16 mouse cellular contexts compared by ENCODE assay signal in the genomic region with DNA sequence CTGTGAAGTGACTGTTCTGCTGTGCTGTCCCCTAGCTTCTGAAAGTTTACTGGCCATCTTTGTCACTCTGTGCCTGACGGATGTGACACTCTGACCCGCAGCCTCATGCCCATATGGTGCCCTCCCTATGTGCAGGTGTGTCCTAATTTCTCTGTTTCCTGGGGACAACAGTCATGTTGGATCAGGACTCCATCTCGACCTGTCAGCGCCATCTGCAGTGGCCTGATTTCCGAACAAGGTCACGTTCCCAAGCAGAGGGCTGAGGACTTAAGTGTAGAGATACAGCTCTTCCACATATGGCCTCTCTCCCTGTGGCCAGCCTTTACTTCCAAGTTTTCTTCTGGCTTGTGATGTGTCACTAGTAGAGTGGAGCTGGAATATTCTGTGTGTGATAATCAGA. TPM values are rescaled to one million over a fixed set of nuclear protein-coding genes. Genes with fewer than 3 reads are reported as not detected.
"Had no signal": no experiment of that assay in that cellular context is flagged by ENCODE, and none has a peak within 500 bp of the region (broad histone marks: within the 10 kb centered on the region; RNA-seq: fewer than 3 reads in every experiment).

No protein-coding gene starts in this region.

- DNase-seq: kidney, postnatal 36 days; left cerebral cortex, postnatal 4 days; lung, adult 18-20 months; thymus, adult 2 months; thymus, postnatal 25 days had no signal

- H3K27me3 ChIP-seq: limb, embryonic 13.5 days; midbrain, embryonic 15.5 days; neural tube, embryonic 12.5 days had no signal

- H3K4me3 ChIP-seq: limb, embryonic 13.5 days; midbrain, embryonic 15.5 days; neural tube, embryonic 12.5 days had no signal

- H3K4me1 ChIP-seq: limb, embryonic 13.5 days; midbrain, embryonic 15.5 days had no signal

- H3K9ac ChIP-seq: limb, embryonic 13.5 days; liver, embryonic 14.5 days; midbrain, embryonic 15.5 days; neural tube, embryonic 12.5 days had no signal

- H3K27ac ChIP-seq: kidney, postnatal 0 days; limb, embryonic 13.5 days; liver, embryonic 14.5 days; midbrain, embryonic 15.5 days; neural tube, embryonic 12.5 days had no signal

- H3K4me2 ChIP-seq: limb, embryonic 13.5 days; midbrain, embryonic 15.5 days; neural tube, embryonic 12.5 days had no signal

- H3K9me3 ChIP-seq: limb, embryonic 13.5 days; midbrain, embryonic 15.5 days; neural tube, embryonic 12.5 days had no signal

- H3K36me3 ChIP-seq: limb, embryonic 13.5 days; midbrain, embryonic 15.5 days; neural tube, embryonic 12.5 days had no signal

RNA-seq across cellular contexts. Expression of a gene that starts 50.1 kb away (rescaled TPM):
- total RNA-seq: layer of hippocampus, adult 18-20 months; layer of hippocampus, postnatal 14 days; megakaryocyte-erythroid progenitor cell, adult 5-6 weeks; monocyte, adult 5-6 weeks; neutrophil, adult 5-6 weeks had no signal
- polyA plus RNA-seq: limb, embryonic 13.5 days; neural tube, embryonic 12.5 days; urinary bladder, adult 2 months had no signal
